Mouse (Mus musculus): ENCODE results near the gene Ptpn5.

Ptpn5 gene

GRCm38 (mm10) chr7:47133331-47133730, at the start of gene Ptpn5:
TSS of gene Ptpn5 (minus strand) at chr7:47133684.
- DNase-seq (ENCODE audit: low spot score in 2 of 2) = no peak

DNA sequence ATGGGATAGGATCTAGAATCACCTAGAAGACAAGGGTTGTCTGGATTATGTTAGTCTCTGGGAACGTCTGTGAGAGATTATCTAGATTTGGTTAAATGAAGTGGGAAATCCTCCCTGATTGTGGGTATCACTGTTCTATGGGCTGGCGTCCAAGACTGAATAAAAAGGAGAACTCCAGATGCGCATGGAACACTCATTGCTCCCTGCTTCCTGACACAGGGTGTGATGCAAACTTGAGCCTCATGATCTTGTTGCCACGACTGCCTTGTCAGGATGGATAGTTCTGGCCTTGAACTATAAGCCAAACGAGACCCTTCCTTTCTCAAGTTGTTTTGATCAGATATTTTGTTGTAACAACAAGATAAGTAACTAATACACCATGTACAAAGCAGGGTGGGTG, 37.3 kb upstream of the Ptpn5 start:
- no peak for DNase-seq (ENCODE audit: low spot score in 2 of 2)

GRCm38 (mm10) chr7:47165028-47165427, 31.5 kb upstream of the Ptpn5 start:
- no peak for DNase-seq (ENCODE audit: low spot score in 2 of 2)

- DNase-seq (ENCODE audit: low spot score in 2 of 2) = no peak
Measured at GRCm38 (mm10) chr7:47163203-47163602, 29.7 kb upstream of the Ptpn5 start.

GRCm38 (mm10) chr7:47158451-47158850, 25.0 kb upstream of the Ptpn5 start:
- no peak for DNase-seq (ENCODE audit: low spot score in 2 of 2)

GRCm38 (mm10) chr7:47157743-47158142, 24.3 kb upstream of the Ptpn5 start:
- DNase-seq (ENCODE audit: low spot score in 2 of 2) = no peak

DNA sequence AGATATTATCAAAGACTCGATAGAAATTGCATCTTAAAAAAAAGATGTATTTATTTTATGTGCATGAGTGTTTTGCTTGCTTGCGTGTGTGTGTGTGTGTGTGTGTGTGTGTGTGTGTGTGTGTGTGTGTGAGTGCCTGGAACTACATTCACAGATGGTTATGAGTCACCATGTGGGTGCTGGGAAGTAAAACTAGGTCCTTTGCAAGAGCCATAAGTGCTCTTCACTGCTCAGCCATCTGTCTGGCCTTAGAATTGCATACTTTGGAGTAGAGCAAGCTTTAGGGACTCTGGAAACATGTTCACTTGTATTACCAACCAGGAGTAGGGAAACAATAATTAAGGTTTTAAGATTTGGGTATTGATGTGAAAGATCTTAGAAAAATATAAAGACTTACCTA, 22.4 kb upstream of the Ptpn5 start:
- DNase-seq (ENCODE audit: low spot score in 2 of 2) = no peak

DNA sequence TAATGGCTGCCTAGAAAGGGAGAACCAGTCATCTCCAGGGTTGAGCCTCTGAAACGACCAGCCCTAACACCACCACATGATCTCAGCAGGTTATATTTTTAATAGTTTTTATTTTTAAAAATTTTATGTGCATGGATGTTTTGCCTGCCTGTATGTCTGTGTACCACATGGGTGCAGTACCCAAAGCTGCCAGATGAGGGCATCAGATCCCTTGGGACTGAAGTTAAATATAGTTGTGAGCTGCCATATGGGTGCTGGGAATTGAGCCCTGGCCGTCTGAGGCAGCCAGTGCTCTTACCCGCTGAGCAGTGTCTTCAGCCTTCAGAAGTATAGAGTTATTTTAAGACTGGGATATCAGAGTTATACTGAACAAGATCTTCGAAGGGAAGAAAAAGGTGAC, 21.9 kb upstream of the Ptpn5 start:
- no peak for DNase-seq (ENCODE audit: low spot score in 2 of 2)

DNA sequence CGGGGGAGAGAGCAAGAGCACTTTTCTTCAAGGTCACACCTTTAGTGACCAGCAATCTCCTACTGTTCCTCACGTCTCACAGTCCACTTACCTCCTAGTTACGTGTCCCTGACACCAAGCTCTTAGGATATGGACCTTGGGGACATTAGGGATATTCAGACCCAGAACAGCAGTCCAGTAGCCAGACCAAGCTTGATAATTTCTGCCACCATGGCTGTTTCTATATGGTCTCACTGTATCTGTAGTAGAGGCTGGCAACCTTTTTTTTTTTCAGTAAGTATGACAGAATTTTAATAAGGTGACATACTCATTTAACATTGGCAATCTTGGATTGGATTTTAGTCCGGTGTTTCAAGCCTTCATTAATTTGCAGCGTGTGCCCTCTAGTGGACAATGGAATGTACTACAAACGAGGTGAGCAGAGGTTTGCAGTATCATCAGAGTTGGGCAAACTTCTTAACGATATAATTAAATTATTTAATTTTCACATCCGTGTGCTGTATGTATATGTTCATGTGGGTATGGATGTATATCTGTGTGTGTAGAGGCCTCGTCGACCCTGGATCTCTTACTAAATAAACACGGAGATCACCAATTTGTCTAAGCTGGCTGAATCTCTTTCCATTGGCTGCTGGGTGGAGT, 17.1 kb upstream of the Ptpn5 start:
- DNase-seq (ENCODE audit: low spot score in 2 of 2) = peak in 1 of 2 experiments; percentile 30

- DNase-seq (ENCODE audit: low spot score in 2 of 2) = no peak
Measured at GRCm38 (mm10) chr7:47148298-47148697, 14.8 kb upstream of the Ptpn5 start.

- DNase-seq (ENCODE audit: low spot score in 2 of 2) = peak in 1 of 2 experiments; percentile 35
Measured at GRCm38 (mm10) chr7:47146034-47146812, 12.7 kb upstream of the Ptpn5 start.

DNA sequence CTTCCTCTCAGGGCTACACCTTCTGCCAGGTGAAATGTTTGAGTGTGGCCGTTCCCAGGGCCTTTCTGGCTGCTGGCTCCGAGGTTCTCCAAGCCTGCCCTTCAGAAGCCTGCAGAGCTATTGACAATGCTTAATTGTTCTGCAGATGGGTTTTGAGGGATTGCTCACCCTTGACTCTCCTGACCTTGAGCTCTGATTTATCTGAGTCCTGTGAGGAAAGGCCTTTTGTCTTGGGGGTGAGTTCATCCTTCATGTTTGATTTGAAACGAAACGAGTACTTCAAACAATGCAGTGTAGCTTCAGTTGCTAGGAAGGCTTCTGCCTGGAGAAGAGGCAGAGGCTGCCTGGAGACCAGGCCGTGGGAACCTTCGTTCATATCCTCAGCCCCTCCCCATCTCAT, 10.8 kb upstream of the Ptpn5 start:
- DNase-seq (ENCODE audit: low spot score in 2 of 2) = no peak

GRCm38 (mm10) chr7:47139823-47140325, 6.4 kb upstream of the Ptpn5 start:
- no peak for DNase-seq (ENCODE audit: low spot score in 2 of 2)

GRCm38 (mm10) chr7:47134570-47134969, 1.1 kb upstream of the Ptpn5 start:
- DNase-seq (ENCODE audit: low spot score in 2 of 2) = no peak

GRCm38 (mm10) chr7:47132931-47133260, 588 bp downstream of the Ptpn5 start:
- DNase-seq (ENCODE audit: low spot score in 2 of 2) = no peak

DNA sequence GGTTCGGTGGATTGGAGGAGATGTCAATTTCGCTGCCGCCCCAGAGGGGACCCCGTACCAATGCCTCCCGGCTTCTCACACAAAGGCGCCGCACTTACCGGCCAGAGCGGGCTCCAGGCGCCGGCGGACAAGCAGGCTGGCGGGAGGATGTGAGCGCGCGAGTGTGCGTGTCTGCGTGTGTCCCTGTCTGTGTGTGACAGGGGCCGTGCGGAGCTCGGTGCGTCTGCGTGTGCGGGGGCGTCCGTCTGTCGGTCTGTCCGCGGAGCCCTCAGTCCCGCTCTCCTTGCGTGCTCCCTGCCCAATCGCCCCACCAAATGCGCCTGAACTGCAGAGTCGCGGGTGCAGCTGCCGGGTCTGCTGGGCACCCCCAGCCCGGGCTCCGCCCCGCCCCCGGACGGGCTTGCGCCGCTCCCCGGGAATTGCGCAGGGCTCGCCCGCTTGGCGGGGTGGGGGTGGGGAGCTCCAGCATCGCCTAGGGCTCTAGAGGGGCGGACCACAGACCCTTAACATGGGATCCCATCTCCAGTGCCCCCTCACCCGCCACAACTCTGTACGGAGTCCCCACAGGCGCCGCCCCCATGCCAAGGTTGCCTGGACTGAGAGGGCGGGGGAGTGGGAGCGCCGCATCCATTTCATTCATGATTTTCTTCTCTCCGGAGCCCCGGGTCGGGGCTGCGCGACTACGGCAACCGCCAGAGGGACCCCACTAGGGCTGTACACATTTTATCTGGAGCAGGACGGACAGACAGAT, 1.1 kb downstream of the Ptpn5 start:
- DNase-seq (ENCODE audit: low spot score in 2 of 2) = no peak

DNA sequence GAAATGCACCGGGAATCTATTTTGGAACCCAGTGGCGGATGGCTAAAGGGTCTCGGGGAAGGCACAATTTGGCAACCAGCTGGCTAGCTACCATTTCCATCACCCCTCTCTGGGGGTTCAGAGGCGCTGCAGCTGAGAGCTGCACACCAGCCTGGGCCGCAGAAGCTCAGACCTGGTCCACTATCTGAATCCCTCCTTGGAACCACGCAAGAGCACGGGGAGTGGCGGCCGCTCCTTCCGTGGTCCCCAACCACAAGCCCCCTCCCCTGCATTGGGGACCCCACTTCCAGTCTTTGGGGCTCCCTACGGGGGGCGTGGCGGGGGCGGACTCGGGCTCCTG, 1.7 kb downstream of the Ptpn5 start:
- DNase-seq (ENCODE audit: low spot score in 2 of 2) = no peak

GRCm38 (mm10) chr7:47131258-47131657, 2.2 kb downstream of the Ptpn5 start:
- DNase-seq (ENCODE audit: low spot score in 2 of 2) = no peak

- no peak for DNase-seq (ENCODE audit: low spot score in 2 of 2)
Measured at GRCm38 (mm10) chr7:47122026-47122425, 11.5 kb downstream of the Ptpn5 start.

DNA sequence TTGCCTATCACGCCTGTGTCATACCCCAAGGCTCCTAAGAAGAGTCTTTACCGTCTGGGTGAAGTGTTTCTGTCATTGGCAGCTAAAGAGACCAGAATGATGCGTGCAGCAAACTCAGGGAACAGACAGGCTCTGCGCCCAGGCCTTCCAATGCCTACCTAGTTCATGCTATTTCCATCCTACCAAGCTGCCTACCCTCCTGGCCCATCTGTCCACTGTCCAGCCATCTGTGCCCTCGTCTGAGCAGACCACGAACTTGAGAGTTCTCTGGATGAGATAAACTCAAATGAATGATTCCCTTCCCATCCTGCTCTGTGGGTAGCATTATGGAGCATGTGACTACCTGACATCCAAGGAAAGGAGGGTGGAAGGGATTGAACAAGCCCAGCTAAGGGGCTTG, 16.8 kb downstream of the Ptpn5 start:
- no peak for DNase-seq (ENCODE audit: low spot score in 2 of 2)

DNA sequence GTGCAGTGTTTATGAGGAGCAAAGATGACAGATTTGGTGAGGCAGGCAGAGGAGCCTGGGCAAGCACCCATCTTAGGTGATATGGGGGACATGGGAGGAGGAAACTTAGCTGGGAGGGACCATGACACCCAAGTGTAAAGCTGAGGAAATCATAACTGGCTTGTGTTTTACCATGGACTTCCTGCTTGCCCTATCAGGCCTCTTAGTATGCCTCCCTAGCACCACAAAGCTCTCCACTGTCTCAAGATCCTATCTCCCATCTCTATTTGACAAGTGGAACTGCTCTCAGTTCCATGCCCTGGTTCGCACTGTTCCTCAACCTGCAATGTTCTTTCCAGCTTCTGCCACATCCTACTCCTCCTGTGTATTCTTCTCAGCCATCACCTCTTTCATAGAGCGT, 18.0 kb downstream of the Ptpn5 start:
- no peak for DNase-seq (ENCODE audit: low spot score in 2 of 2)

- no peak for DNase-seq (ENCODE audit: low spot score in 2 of 2)
Measured at GRCm38 (mm10) chr7:47113383-47113782, 20.1 kb downstream of the Ptpn5 start.

- no peak for DNase-seq (ENCODE audit: low spot score in 2 of 2)
Measured at GRCm38 (mm10) chr7:47112036-47112435, 21.4 kb downstream of the Ptpn5 start.

Data from thymus, postnatal 10 days (tissue).